Mouse (Mus musculus) heart, adult 2 months (tissue): Measurements from ENCODE around the gene Klhl12.

Source experiments
- CTCF ChIP-seq: fragments of 200-600 bp; IDR thresholded peaks from 2 replicates; pipeline ENCODE4 v1.8.1; 2022; ENCODE audit warnings: antibody characterized with exemption, mild to moderate bottlenecking, moderate library complexity
- POLR2A ChIP-seq: fragments of 200-500 bp; IDR thresholded peaks from 2 replicates; pipeline ENCODE4 v1.6.1; 2011; ENCODE audit warnings: mild to moderate bottlenecking, low read depth, low read length, control low read depth; ENCODE audit not compliant: insufficient read depth

- TF ChIP-seq POLR2A = no peak
- no peak for TF ChIP-seq CTCF
Measured at GRCm38 (mm10) chr1:134406414-134406771, 48.9 kb upstream of the Klhl12 start.
